Mouse (Mus musculus): ENCODE measurements around the gene Grap2. TPM values are rescaled to one million over a fixed set of nuclear protein-coding genes. Genes with fewer than 3 reads are reported as not detected.
"Not testable (repeated sequence)": the region's sequence is repeated elsewhere in the genome, so short reads cannot be mapped to it uniquely, and the experiment has no call there.

Grap2 gene
- total and polyA plus RNA-seq, 3 experiments, result 0.62 to 5.1 TPM; not detected in 1

DNA sequence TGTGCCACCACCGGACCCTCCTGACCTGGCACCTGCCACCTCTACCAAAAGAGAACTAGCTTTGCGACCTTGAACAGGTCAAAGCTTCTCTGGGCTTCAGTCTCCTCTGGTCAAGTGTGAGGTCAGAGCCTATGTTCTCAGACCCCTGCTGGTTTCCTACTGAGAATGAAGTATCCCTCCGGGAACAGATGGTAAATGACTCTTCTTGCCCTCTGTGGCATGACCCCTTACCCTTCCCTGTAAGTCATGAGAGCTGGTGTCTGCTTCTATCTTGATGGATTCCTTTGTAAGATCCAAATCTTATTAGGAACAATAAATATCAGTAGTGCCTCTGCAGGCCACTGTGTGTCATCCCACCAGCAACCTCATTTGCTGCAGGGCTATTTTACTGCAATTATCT, 6.7 kb downstream of the Grap2 start:
- H3K4me3 ChIP-seq (ENCODE audit: control insufficient read depth in 1 of 2, insufficient read depth in 1 of 2, low read depth in 2 of 2, low read length in 2 of 2), result no peak overlapping the region

DNA sequence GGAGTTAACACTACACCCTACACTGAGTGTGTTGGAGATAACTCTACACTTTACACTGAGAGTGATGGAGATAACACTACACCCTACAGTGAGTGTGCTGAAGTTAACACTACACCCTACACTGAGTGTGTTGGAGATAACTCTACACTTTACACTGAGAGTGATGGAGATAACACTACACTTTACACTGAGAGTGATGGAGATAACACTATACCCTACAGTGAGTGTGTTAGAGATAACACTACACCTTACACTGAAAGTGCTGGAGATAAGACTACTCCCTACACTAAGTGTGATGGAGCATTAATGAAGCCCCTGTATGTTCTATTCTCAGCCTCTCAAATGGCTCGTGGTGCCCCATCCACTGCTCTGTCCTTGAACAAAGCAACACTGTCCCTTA, 8.2 kb downstream of the Grap2 start:
- not testable (repeated sequence) for H3K9me3 ChIP-seq (replicated peaks; ENCODE audit: insufficient read depth, low read length); DNase-seq (ENCODE audit: low read depth, low spot score); H3K79me2 ChIP-seq (ENCODE audit: control insufficient read depth, insufficient read depth, low read length, poor library complexity); H3K27me3 ChIP-seq (ENCODE audit: control insufficient read depth in 1 of 2, insufficient read depth in 2 of 2, low read length in 2 of 2); H3K36me3 ChIP-seq (ENCODE audit: control insufficient read depth in 1 of 2, insufficient read depth in 2 of 2, low read length in 2 of 2); H3K9ac ChIP-seq (ENCODE audit: control insufficient read depth, low read depth, low read length, poor library complexity, severe bottlenecking); H3K27ac ChIP-seq (ENCODE audit: control insufficient read depth, low read depth, low read length); H3K4me3 ChIP-seq (ENCODE audit: control insufficient read depth in 1 of 2, insufficient read depth in 1 of 2, low read depth in 2 of 2, low read length in 2 of 2); H3K4me1 ChIP-seq (ENCODE audit: control insufficient read depth in 1 of 2, insufficient read depth in 2 of 2, low read length in 2 of 2)

More for the DNA sequence above, 6.7 kb downstream of the Grap2 start:
- DNase-seq (ENCODE audit: low read depth, low spot score), result no peak
- Histone ChIP-seq H3K27me3 (ENCODE audit: control insufficient read depth in 1 of 2, insufficient read depth in 2 of 2, low read length in 2 of 2) (peaks cover 0 to 2% of the 10 kb centered on the region in 2 experiments; a peak in 1 of 4 replicates), H3K9me3 (replicated peaks; ENCODE audit: insufficient read depth, low read length) (no peaks in the 10 kb centered on the region), H3K79me2 (ENCODE audit: control insufficient read depth, insufficient read depth, low read length, poor library complexity) (no peaks in the 10 kb centered on the region), H3K4me1 (ENCODE audit: control insufficient read depth in 1 of 2, insufficient read depth in 2 of 2, low read length in 2 of 2) (0 out of 4 replicates have a peak, but pooled peaks cover 0 to 3% of the 10 kb centered on the region in 2 experiments), H3K36me3 (ENCODE audit: control insufficient read depth in 1 of 2, insufficient read depth in 2 of 2, low read length in 2 of 2) (no peaks in the 10 kb centered on the region), H3K9ac (ENCODE audit: control insufficient read depth, low read depth, low read length, poor library complexity, severe bottlenecking) (no peak overlapping the region), H3K27ac (ENCODE audit: control insufficient read depth, low read depth, low read length) (no peak overlapping the region)
- no peak for TF ChIP-seq ZKSCAN1 (IDR thresholded peaks at IDR 0.05; ENCODE audit: low read depth, low read length)
- no peak for TF ChIP-seq ZNF384 (IDR thresholded peaks at IDR 0.05; ENCODE audit: low read depth, low read length)
- TF ChIP-seq NELFE (IDR thresholded peaks at IDR 0.05; ENCODE audit: low read depth, low read length), result no peak
- TF ChIP-seq HCFC1 (IDR thresholded peaks at IDR 0.05; ENCODE audit: low read depth, low read length), result no peak
- TF ChIP-seq MAFK (IDR thresholded peaks at IDR 0.05; ENCODE audit: borderline replicate concordance, low read depth, low read length), result no peak
- no peak for TF ChIP-seq CHD2 (IDR thresholded peaks at IDR 0.05; ENCODE audit: low read length)
- no peak for TF ChIP-seq MYB (IDR thresholded peaks at IDR 0.05; ENCODE audit: low read depth, low read length)
- no peak for TF ChIP-seq POLR2AphosphoS2 (IDR thresholded peaks at IDR 0.05; ENCODE audit: low read length)
- TF ChIP-seq KAT2A (conservative IDR thresholded peaks at IDR 0.05; ENCODE audit: low read depth, low read length), result no peak
- no peak for TF ChIP-seq TBP (IDR thresholded peaks at IDR 0.05; ENCODE audit: low read depth, low read length)
- TF ChIP-seq USF2 (IDR thresholded peaks at IDR 0.05; ENCODE audit: borderline replicate concordance in 1 of 2, insufficient read depth in 1 of 2, low read depth in 1 of 2, low read length in 2 of 2), result no peak
- no peak for TF ChIP-seq MAZ (IDR thresholded peaks at IDR 0.05; ENCODE audit: low read depth, low read length)
- no peak for TF ChIP-seq RCOR1 (IDR thresholded peaks at IDR 0.05; ENCODE audit: low read depth, low read length)
- no peak for TF ChIP-seq POLR2A (IDR thresholded peaks at IDR 0.05; ENCODE audit: control insufficient read depth in 1 of 2, insufficient read depth in 1 of 2, low read depth in 1 of 2, low read length in 2 of 2, poor library complexity in 1 of 2)
- TF ChIP-seq EP300 (IDR thresholded peaks at IDR 0.05; ENCODE audit: low read depth in 1 of 2, low read length in 2 of 2), result no peak
- no peak for TF ChIP-seq USF1 (IDR thresholded peaks at IDR 0.05; ENCODE audit: low read depth, low read length)
- TF ChIP-seq ZMIZ1 (IDR thresholded peaks at IDR 0.05; ENCODE audit: low read depth, low read length), result no peak
- no peak for TF ChIP-seq GABPA (IDR thresholded peaks at IDR 0.05; ENCODE audit: low read depth, low read length)
- TF ChIP-seq RAD21 (IDR thresholded peaks at IDR 0.05; ENCODE audit: low read depth, low read length), result no peak

Measured in MEL (cell line).